Mouse (Mus musculus) liver, adult 2 months (tissue): ENCODE data around the gene Arhgef3.

ENCODE experiments used
- CTCF ChIP-seq: fragments of 200-500 bp; IDR thresholded peaks from 2 replicates; pipeline ENCODE4 v1.5.1; 2011; ENCODE audit warnings: low read depth, low read length, control low read depth
- POLR2A ChIP-seq: fragments of 200-500 bp; IDR thresholded peaks from 2 replicates; pipeline ENCODE4 v1.6.1; 2011; ENCODE audit warnings: low read length, control low read depth; ENCODE audit not compliant: insufficient read depth; ENCODE audit errors: extremely low read depth

- no peak for TF ChIP-seq POLR2A
- no peak for TF ChIP-seq CTCF
These were observed 29.2 kb upstream of the Arhgef3 start for GRCm38 (mm10) chr14:27085471-27085870.
